Mouse (Mus musculus) liver, adult 2 months (tissue): Measurements from ENCODE around the gene Tgfbr1.

ENCODE experiments used
- CTCF ChIP-seq: fragments of 200-500 bp; IDR thresholded peaks from 2 replicates; pipeline ENCODE4 v1.5.1; 2011; ENCODE audit warnings: low read depth, low read length, control low read depth
- POLR2A ChIP-seq: fragments of 200-500 bp; IDR thresholded peaks from 2 replicates; pipeline ENCODE4 v1.6.1; 2011; ENCODE audit warnings: low read length, control low read depth; ENCODE audit not compliant: insufficient read depth; ENCODE audit errors: extremely low read depth

- no peak for TF ChIP-seq POLR2A
- TF ChIP-seq CTCF, result no peak
These were observed 39.2 kb upstream of the Tgfbr1 start for GRCm38 (mm10) chr4:47313710-47314410.
